Mouse (Mus musculus): ENCODE data around the gene Pawr.

Gene Pawr

DNA sequence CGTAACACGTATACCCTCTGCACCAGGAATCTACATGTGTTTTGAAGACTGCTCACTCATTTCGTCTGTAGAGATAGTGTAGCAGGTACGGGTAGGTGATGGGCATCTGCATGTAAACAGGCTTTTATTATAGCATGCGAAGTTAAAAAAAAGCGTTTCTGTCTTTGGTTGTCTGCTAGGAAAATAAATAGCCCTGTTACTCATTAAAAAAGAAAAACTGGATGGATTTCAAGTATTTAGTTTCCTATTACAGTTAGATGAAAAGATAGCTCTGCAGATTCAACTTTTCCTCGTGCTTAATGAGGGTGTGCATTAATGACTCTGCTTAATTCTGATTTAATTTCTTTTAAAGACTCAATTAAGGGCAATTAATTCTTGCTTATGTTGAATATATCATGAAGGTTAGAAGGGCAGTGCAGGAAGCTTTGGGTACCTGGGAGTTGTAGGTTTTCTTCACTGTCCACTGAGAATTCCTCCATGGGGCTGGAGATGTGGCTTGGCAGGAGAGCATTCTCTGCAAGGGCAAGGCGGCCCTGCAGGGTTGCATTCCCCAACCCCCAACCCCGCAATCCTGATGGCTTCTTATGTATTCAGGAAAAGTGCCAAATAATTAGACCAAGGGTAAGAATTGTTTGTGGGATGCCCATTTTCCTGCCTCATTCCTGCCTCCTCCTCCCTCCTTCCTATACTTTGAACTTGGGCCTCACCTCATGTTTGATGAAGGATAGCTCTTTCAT lies 29.7 kb downstream of the Pawr start:
- TF ChIP-seq GATA4 (IDR thresholded peaks at IDR 0.05; ENCODE audit: insufficient replicate concordance, low read length): no peak

DNA sequence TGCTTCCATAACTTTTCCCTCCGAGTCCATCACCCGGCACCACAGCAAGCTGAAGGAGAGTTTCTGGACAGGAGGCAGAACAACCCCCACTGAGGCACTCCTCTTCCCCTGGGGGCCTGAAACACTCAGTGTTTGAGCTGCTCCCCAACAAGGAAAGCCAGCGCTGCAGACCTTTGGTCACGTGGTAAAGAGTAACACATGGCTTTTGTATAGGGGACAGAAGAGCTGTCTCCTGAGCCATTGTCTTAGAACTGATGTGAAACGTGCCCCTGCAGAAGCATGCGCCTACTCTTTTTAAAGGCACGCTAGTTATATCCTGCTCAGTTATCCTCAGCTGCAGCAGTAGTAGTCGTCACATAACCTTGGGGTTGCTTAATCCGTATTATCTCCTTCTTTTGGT lies 32.0 kb downstream of the Pawr start:
- TF ChIP-seq GATA4 (IDR thresholded peaks at IDR 0.05; ENCODE audit: insufficient replicate concordance, low read length): no peak

DNA sequence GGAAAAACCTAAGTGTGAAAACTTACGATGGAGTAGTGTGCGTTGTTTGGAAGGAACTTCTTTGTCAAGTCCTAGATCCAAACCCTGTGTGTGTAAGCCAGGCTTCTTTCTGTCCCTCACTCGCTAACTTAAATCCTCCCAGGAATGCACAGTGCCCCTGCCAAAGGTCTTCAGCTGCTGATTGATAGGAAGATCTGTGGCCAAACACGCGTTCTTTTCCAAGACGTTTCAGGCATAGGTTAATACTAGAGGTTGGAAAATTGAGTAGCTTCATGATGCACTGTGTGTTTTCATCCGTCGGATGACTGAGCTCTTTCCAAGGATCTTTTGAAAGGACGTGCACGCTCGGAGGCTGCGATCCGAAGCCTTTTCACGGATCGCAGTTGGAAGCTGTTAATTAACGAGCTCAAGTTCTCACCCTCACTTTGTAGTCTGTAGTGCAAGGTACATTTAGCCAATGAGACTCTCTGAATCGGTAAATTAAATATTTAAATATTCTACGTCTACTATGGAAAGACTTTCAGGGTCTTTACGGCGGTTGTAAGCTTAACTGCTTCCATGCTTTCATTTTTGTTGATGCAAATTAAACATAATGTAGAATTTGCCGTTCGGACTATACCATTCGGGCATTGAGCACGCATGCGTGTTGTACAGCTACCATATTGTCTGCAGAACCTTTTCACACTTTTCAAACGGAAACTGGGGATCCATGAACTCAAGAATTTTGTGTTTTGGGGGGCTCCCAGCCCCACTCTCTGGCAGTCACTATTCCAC lies 33.2 kb downstream of the Pawr start:
- TF ChIP-seq GATA4 (IDR thresholded peaks at IDR 0.05; ENCODE audit: insufficient replicate concordance, low read length): no peak

DNA sequence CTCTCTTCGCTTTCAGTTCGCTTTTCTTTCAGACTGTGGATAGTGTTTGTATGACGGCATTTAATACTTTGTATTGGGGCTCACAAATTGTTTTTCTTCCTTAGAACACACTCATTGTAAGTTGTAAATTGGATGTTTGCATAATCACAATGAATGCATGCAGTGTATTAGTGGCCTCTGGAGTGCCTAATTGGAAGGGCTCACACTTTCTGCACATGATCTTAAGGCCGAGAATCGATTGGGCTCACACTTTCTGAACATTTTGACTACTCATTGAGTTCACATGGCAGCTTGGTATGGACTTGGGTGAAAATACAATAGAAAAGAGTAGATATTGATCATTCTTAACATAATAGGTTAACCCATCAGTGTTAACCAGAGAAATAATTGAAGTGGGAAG lies 34.3 kb downstream of the Pawr start:
- TF ChIP-seq GATA4 (IDR thresholded peaks at IDR 0.05; ENCODE audit: insufficient replicate concordance, low read length): no peak

DNA sequence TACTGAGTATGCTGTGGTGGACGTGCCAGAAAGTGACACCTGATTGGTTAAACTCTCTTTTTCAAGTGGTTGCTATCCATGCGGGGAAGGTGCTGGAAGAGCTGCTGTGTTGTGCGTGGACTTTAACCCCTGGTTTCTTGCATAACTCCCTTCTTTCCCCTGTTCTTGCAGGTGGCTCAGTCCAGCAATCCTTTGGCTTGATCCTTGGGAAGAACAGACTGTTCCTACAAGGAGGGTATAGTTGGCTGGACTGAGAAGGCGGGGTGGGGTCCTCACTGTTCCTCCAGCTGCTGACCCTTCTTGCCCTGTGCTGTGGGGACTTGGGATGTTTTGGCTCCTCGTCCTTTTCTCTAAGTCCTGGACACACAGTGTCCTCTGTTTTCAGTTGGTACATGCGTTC lies 36.4 kb downstream of the Pawr start:
- TF ChIP-seq GATA4 (IDR thresholded peaks at IDR 0.05; ENCODE audit: insufficient replicate concordance, low read length): no peak

DNA sequence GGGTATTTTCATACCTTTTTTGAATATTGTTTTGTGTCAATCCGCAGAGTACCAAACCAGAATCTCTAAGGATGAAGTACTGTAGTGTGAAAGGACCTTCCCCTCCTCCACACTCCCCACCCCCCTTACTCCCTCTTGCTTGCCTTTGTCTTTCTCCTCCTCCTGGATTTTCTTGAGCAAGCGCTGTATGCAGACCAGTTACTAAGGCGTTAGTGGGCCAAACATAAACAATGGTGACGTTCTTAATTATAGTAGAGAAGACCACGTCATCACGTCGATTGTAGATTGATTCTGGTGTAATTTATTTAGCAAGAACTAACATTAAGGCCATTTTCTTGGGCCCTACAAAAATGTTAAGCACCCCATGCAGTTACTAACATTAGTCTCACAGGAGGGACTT lies 40.3 kb downstream of the Pawr start:
- TF ChIP-seq GATA4 (IDR thresholded peaks at IDR 0.05; ENCODE audit: insufficient replicate concordance, low read length): no peak

DNA sequence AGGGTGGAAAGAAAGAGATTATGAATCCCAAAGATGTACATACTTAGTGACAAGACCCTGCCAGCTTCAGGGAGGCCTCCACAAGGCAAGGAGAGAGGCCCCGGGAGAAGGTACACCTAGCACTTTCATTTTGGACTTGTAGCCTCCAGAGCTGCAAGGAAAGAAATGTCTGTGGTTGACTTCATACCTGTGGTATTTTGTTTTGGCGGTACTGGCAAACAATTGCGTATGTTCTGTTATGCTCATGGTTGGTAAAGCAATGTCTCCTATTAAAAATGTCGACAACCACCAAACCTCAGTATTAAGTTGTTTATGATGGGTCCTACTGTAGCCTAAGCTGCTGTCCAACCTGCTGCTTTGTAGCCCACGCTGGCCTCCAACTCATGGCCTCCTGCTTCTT lies 40.9 kb downstream of the Pawr start:
- no peak for TF ChIP-seq GATA4 (IDR thresholded peaks at IDR 0.05; ENCODE audit: insufficient replicate concordance, low read length)

DNA sequence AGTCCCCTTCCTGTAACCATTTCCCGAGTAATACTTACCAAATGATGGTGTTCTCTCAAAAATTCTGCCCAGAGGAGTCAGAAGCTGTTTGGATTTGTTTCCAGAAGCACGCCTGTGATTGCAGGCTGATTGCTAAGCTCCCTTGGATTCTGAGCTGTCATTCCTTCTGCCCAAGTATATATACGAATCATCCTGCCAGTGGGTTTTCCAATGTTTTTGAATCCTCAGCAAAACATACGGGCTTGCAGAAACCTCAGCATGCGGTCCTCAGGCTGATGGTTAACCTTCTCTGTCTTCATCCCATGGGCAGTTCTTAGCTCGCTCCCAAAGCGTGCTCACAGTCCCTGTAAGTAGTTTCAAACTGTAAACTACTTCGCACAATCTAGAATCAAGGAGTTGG lies 43.9 kb downstream of the Pawr start:
- no peak for TF ChIP-seq GATA4 (IDR thresholded peaks at IDR 0.05; ENCODE audit: insufficient replicate concordance, low read length)

DNA sequence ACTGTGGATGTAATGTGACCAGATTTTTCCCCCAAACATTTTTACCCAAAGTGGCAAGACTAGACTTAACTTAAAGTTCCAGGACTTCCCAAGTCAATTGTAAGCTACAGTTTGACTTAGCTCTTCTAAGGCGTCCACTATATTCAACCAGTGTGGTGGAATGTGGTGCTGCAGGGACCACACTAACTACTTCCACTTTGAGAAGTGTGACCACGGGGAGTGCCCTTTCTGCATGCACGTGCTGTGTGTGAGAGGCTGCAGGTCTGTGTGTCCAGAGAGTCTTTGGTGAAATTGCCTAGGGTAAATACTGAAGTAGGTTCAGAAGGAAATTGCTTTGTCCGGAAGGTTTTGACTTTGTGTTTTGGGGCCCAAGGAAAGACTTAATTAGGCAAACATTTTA lies 44.4 kb downstream of the Pawr start:
- TF ChIP-seq GATA4 (IDR thresholded peaks at IDR 0.05; ENCODE audit: insufficient replicate concordance, low read length): no peak

DNA sequence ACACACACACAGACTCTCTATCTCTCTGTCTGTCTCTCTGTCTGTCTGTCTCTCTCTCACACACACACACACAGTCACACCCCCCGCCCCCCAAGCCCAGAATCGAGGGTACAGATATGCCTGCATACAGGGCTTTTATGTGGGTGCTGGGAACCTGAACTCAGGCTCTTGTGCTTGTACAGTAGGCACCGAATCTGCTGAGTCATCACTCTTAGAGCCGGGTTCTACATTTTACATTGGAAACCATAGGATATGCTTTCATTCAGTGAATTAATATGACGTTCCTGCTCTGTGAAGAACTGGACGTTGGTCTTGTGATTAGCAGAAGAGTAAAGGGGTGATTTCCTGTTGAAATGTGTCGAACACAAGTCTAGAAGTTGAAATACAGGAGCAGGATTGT lies 45.4 kb downstream of the Pawr start:
- no peak for TF ChIP-seq GATA4 (IDR thresholded peaks at IDR 0.05; ENCODE audit: insufficient replicate concordance, low read length)

DNA sequence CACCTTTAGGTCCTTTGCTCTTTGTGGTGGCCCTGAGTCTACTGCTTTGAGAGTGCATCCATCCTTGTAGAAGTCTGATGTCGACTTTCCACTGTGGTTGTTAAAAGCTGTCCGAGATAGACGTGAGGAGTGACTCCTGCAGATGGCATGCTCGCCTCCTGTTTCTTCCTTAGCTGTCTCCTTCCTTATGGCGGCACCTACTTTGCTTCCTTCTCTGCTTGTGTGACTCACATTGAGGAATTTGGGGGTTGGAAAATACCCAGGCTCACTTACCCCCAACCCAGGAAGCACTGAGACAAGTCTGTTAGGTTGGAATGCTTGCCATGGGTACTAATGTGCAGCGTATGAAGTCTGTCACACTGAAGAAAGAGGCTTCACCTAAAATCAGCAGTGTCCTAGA lies 46.1 kb downstream of the Pawr start:
- TF ChIP-seq GATA4 (IDR thresholded peaks at IDR 0.05; ENCODE audit: insufficient replicate concordance, low read length): no peak

DNA sequence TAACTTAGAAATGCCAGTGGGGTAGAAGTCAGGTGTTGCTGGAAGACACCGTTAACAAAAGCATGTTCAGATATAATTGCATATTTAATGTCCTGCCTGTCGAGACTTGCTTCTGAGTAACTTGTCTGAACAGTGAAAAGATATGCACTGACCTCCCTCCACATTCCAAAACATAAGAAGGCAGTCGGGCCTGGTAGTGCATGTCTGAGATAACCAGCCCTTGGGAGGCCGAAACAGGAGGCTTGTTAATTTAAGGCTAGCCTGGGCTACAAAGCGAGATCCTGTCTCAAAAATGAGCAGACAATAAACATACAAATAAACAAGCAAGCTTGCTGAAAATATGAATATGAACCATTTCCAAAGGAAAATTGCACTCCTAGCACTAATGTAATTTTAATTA lies 46.6 kb downstream of the Pawr start:
- TF ChIP-seq GATA4 (IDR thresholded peaks at IDR 0.05; ENCODE audit: insufficient replicate concordance, low read length): no peak

DNA sequence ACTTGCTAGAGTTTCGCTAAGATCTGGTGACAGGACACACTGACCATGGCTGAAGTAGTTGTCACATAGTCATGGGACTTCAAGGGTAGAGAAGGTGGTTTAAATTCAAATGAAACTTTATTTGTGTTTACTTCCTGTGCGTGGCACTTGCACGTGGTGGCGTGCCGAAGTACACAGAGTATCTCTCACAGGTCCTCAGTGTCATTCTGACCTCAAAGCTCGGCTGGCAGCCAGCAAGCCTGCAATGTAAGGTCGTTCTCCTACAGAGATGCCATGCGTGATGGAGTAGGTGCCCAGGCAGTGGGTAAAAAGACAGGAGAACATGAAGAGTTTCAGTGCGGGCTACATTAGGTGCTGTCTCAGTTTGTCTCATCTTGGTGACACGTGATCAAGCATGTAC lies 48.8 kb downstream of the Pawr start:
- no peak for TF ChIP-seq GATA4 (IDR thresholded peaks at IDR 0.05; ENCODE audit: insufficient replicate concordance, low read length)

DNA sequence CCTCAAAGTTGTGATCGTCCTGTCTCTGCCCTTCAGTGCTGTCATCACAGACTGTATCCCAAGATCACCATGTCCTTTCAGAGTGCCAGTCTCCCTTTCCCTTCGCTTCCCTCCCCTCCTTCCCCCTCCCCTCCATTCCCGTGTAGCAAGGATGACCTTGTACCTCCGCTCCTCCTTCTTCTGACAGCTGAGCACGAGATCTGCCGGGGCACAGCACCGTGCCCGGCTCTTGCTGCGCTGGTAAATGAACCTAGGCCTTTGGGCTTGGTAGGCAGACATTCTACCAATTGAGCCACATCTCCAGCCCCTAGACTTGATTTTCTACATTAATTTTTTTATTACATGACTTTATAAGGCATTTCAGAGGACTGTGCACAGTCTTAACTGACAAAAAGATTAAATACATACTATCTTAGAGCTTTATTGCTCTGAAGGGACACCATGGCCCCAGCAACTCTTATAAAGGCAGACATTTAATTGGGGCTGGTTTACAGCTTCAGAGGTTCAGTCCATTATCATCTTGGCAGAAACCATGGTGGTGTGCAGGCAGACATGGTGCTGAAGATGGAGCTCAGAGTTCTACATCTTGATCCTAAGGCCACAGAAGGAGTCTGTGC lies 52.3 kb downstream of the Pawr start:
- no peak for TF ChIP-seq GATA4 (IDR thresholded peaks at IDR 0.05; ENCODE audit: insufficient replicate concordance, low read length)

DNA sequence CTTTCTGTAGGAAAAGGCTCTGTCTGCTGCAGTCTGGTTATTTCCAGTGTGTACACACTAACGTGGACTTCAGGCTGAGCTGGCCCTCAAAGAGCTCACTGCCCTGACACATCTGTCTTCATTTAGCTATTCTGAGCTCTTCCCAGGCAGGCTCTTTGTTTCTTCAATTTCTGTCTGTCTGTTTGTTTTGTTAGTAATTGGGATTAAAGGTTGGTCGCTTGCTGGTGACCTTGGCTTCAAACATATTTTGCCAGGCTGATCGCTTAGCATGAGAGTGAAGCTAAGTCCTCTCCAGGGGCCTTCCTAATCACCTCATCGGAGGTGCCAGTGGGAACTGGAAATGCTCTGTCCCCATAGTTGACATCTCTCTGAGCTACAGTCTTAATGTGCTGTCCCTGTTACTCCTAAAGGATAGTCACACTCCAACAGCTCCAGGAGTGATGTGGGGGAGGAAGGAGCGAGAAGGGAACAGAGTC lies 53.6 kb downstream of the Pawr start:
- TF ChIP-seq GATA4 (IDR thresholded peaks at IDR 0.05; ENCODE audit: insufficient replicate concordance, low read length): no peak

DNA sequence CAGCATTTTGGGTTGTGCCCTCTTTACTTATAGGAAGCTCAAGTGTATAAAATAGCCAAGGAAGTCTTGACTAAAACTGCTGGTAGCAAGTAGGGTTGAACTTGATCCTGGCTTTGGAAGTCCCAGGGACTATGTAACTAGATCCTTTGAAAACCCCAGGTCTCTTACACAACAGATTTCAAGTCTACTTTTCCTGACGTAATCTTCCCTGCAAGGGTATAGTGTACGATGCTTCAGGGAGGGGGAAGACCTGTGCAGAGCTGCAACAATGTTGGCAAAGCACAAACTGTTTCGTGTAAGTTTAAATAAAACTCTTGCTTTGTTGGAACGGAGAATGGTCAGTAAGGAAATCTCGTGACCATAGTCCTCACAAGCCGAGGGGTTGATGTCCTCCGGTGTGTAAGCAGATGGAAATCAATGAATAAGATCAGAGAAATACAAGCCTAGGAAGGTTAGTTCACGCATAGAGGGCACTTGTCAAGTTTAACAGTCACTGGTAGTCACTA lies 56.5 kb downstream of the Pawr start:
- TF ChIP-seq GATA4 (IDR thresholded peaks at IDR 0.05; ENCODE audit: insufficient replicate concordance, low read length): no peak
